Mouse (Mus musculus) frontal cortex, postnatal 25 days (tissue): ENCODE data around the gene Krt76.
A peak's percentile ranks its signal among the peaks of the same experiment; 100 is the strongest.

Experiments
- DNase-seq, 2 experiments: peaks; one replicate each; pipeline ENCODE4 v3.0.0; 2022; ENCODE audit warnings: low spot score in 2 of 2

Krt76 gene

GRCm38 (mm10) chr15:101892820-101893219 lies at the start of gene Krt76:
TSS of gene Krt76 (minus strand) at chr15:101892920.
- no peak for DNase-seq

DNA sequence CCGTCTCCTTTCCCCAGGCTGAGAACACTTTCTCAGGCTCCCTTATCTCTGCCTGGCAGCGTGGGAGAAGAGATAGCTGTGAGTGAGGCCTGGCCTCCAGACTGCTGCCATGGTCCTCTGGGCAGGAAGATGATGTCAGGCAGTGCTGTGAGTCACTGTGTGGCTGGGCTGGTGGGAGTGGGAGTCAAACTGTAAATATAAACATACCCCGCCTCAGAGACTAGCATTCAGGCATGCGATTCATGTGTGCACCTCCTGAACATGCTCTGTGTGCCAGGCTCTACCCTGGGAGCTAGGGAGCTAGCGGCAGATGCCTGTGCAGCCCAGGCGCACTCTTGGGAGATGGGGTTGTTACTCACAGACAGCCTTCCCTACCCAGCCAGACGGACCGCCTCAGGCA lies 49.2 kb upstream of the Krt76 start:
- DNase-seq = no peak

GRCm38 (mm10) chr15:101940274-101940829 lies 47.6 kb upstream of the Krt76 start, which contains the start of gene Krt79:
TSS of gene Krt79 (minus strand) at chr15:101940324.
- DNase-seq = no peak

- no peak for DNase-seq
These were observed 46.0 kb upstream of the Krt76 start for GRCm38 (mm10) chr15:101938600-101939308.

- no peak for DNase-seq
These were observed 40.3 kb upstream of the Krt76 start for GRCm38 (mm10) chr15:101933024-101933423.

DNA sequence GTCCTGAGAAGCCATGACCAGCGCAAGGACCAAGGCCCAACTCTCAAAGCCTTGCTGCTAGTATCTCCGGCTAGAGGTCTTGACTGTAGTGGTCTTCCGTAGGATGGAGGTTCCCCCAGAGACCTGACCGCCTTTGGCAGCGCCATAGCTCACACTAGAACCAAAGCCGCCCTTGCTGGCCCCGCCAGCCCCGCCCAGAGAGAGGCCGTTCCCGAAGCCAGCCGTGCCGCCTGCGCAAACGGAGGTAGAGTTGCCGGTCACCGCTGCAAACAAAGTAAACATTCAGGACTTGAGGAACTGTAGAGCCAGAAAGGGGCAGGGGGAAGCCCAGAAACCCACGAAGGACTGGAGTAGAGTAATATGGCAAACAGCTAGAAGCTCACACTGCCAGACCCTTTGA lies 36.9 kb upstream of the Krt76 start:
- DNase-seq = no peak

GRCm38 (mm10) chr15:101929087-101929486 lies 36.4 kb upstream of the Krt76 start:
- DNase-seq = no peak

GRCm38 (mm10) chr15:101927340-101928080 lies 34.8 kb upstream of the Krt76 start:
- DNase-seq = no peak

- DNase-seq = no peak
These were observed 32.3 kb upstream of the Krt76 start for GRCm38 (mm10) chr15:101925041-101925440.

GRCm38 (mm10) chr15:101924635-101925034 lies 31.9 kb upstream of the Krt76 start, which contains the start of gene Krt4:
TSS of gene Krt4 (minus strand) at chr15:101924735.
- DNase-seq = no peak

- no peak for DNase-seq
These were observed 29.6 kb upstream of the Krt76 start for GRCm38 (mm10) chr15:101922296-101922695.

DNA sequence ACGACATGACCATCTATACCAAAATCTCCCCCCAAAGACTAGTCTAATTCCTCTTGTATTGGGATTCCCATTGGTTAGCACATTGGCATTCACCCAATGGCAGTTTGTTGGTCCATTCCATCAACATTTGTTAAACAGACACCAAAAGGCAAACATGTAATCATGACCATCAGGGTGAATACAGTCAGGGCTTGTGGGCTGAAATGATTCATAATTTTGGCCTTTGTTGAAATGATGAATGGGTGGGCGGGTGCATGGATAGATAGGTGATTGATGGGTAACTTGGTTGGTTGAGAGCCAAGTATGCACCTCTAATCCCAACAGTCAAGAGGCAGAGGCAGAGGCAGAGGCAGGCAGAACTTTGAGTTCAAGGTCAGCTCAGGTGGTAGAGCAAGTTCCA lies 23.4 kb upstream of the Krt76 start:
- DNase-seq = no peak

- no peak for DNase-seq
These were observed 12.1 kb upstream of the Krt76 start for GRCm38 (mm10) chr15:101904849-101905248.

- no peak for DNase-seq
These were observed 9.7 kb upstream of the Krt76 start for GRCm38 (mm10) chr15:101902171-101903149.

GRCm38 (mm10) chr15:101895216-101895615 lies 2.5 kb upstream of the Krt76 start:
- no peak for DNase-seq

- DNase-seq = no peak
These were observed 12.9 kb downstream of the Krt76 start for GRCm38 (mm10) chr15:101879776-101880175.

DNA sequence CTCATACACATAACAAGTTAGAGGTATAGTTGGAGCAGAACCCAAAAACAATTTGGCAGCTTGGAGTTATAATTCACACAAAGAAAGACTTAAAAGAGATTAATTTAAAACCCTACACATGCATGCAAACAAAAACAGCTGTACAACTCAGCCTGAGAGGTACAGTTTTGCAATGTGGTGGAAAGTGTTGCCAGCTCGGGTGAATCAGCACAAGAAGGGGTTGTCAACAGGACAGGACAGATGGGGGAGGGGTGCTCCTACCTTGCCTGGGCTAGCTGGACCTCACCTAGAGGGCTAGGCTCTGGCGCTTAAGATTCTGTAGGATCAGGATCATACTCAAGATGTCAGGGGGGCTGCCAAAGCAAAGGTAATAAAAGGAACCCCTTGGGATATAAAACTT lies 14.7 kb downstream of the Krt76 start:
- DNase-seq = no peak

DNA sequence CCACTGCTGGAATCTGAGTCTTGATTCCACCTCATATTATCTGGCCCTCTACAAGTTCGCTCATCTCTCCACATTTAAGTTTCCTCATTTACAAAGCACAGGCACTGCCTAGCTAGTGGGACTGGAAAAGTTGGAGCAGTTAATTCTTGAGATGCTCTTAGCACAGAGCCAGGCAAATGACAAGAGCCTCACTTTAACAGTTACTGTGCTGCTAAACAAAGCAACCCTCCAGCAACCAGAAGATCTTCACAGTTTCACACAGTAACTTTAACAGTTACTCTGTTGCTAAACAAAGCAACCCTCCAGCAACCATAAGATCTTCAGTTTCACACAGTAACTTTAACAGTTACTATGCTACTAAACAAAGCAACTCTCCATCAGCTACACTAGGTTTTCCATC lies 18.3 kb downstream of the Krt76 start:
- DNase-seq = no peak

DNA sequence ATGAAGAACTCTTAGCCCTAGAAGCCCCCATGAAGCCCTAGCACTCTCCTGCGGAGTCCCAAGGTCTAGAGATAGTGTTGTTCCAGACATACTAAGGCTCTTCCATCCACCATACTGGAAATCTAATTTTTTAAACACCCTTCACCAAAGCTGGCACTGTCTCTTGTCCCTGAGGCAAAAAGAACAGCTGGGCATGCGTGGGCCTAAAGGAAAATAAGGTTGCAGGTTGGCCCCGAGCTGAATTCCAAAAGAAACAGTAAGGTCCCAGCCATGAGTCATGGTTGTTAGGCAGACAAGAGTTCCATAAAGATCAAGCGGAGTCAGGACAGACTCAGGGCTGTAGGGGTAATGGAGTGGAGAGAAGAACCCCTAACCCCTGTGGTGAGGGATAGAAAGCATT lies 19.5 kb downstream of the Krt76 start:
- DNase-seq = no peak

DNA sequence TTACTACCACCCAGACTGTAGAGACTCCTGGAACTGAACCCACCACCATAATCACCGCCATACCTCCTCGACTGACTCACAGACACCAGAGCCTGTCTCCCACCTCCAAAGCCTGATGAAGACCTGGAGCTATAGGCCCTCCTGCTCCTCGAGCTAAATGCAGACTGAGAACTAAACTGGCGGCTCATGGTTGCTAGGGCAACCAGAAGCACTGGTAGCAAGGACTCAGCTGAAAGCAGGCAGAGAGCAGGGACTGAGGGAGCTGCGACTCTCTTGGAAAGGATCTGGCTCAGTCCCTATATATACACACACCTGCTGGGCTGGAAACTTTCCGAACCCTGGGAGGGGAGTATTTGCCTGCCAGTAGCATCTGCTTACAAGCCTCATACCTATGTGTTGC lies 23.3 kb downstream of the Krt76 start, which contains the start of gene Krt77:
Gene Krt77, minus strand, starts transcription at position 275 of the 400 bp plus-strand sequence.
- peak; percentile 38 to 39 for DNase-seq

GRCm38 (mm10) chr15:101866754-101867153 lies 26.0 kb downstream of the Krt76 start:
- no peak for DNase-seq
